Mouse (Mus musculus): ENCODE results near the gene Rpl38. TPM values are rescaled to one million over a fixed set of nuclear protein-coding genes. Genes with fewer than 3 reads are reported as not detected.
A peak's percentile ranks its signal among the peaks of the same experiment; 100 is the strongest.
"Not testable (repeated sequence)": the region's sequence is repeated elsewhere in the genome, so short reads cannot be mapped to it uniquely, and the experiment has no call there.

Rpl38 gene
- polyA plus RNA-seq, 1 experiment from 2014 or later: 1,181 TPM

- Histone ChIP-seq H3K4me2 (no peak overlapping the region), H3K9ac (no peak overlapping the region), H3K4me1 (peaks cover 69% of the 10 kb centered on the region), H3K36me3 (peaks cover 46% of the 10 kb centered on the region), H3K9me3 (replicated peaks) (no peaks in the 10 kb centered on the region), H3K27me3 (replicated peaks) (peaks cover 22% of the 10 kb centered on the region), H3K27ac (peak overlapping the region; percentile 60), H3K4me3 (no peak overlapping the region)
- ATAC-seq: no peak
- WGBS (ENCODE audit: insufficient replicate concordance): 77% methylated on average over 2 of the region's 2 CpGs
Measured at GRCm38 (mm10) chr11:114673719-114674050, 5.4 kb downstream of the Rpl38 start.

DNA sequence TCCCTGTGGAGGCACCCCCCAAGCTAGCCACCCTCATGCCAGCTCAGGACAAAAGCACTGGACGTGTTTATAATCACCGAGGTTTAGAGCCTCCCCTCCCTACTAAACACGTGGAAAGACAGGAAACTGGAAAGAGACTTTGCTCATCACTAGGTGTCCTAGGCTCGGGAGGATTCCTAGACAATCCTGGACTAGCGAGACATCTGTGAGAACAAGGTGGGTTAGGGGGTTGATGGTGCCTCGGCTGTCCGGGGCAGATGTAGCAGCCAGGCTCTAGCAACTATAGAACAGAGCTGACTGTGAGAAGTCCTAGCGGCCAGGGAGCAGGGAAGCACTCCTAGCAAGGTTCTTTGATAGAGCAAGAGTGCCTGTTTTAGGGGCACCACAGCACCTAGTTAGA is 5.9 kb downstream of the Rpl38 start:
- ATAC-seq: no peak
- peak overlapping the region; percentile 60 for H3K27ac ChIP-seq
- H3K9me3 ChIP-seq (replicated peaks): no peaks in the 10 kb centered on the region
- no peak overlapping the region for H3K9ac ChIP-seq
- no peak overlapping the region for H3K4me3 ChIP-seq
- WGBS (ENCODE audit: insufficient replicate concordance): 35% methylated on average over 8 of the region's 8 CpGs
- peaks cover 69% of the 10 kb centered on the region for H3K4me1 ChIP-seq
- H3K36me3 ChIP-seq: peaks cover 46% of the 10 kb centered on the region
- no peak overlapping the region for H3K4me2 ChIP-seq
- H3K27me3 ChIP-seq (replicated peaks): peaks cover 22% of the 10 kb centered on the region

- not testable (repeated sequence) for H3K9ac ChIP-seq; ATAC-seq; H3K9me3 ChIP-seq (replicated peaks); H3K27ac ChIP-seq
- Histone ChIP-seq H3K4me2 (peak overlapping the region; percentile 99), H3K4me3 (peak overlapping the region; percentile 64; the same call in 1 of the 2 replicates), H3K36me3 (peaks cover 43% of the 10 kb centered on the region), H3K27me3 (replicated peaks) (peaks cover 22% of the 10 kb centered on the region), H3K4me1 (peaks cover 70% of the 10 kb centered on the region)
- 85% methylated on average over 2 of the region's 3 CpGs for WGBS (ENCODE audit: insufficient replicate concordance)
Measured at GRCm38 (mm10) chr11:114674796-114675195, 6.5 kb downstream of the Rpl38 start.

- peaks cover 22% of the 10 kb centered on the region for H3K27me3 ChIP-seq (replicated peaks)
- peak; percentile 91 for ATAC-seq
- H3K9ac ChIP-seq: peak within 1 kb of the TSS; percentile 77
- peaks cover 37% of the 10 kb centered on the region for H3K36me3 ChIP-seq
- H3K4me1 ChIP-seq: peaks cover 70% of the 10 kb centered on the region
- no peaks in the 10 kb centered on the region for H3K9me3 ChIP-seq (replicated peaks)
- WGBS (ENCODE audit: insufficient replicate concordance): 2% methylated on average over 40 of the region's 40 CpGs
- peak within 1 kb of the TSS; percentile 64 for H3K4me3 ChIP-seq
- H3K27ac ChIP-seq: peak within 1 kb of the TSS; percentile 60; the same call in 1 of the 2 replicates
- peak within 1 kb of the TSS; percentile 99 for H3K4me2 ChIP-seq
Measured at GRCm38 (mm10) chr11:114675341-114675825, 7.1 kb downstream of the Rpl38 start, which contains the start of gene Ttyh2. Ttyh2 (plus strand) TSS chr11:114675431.

DNA sequence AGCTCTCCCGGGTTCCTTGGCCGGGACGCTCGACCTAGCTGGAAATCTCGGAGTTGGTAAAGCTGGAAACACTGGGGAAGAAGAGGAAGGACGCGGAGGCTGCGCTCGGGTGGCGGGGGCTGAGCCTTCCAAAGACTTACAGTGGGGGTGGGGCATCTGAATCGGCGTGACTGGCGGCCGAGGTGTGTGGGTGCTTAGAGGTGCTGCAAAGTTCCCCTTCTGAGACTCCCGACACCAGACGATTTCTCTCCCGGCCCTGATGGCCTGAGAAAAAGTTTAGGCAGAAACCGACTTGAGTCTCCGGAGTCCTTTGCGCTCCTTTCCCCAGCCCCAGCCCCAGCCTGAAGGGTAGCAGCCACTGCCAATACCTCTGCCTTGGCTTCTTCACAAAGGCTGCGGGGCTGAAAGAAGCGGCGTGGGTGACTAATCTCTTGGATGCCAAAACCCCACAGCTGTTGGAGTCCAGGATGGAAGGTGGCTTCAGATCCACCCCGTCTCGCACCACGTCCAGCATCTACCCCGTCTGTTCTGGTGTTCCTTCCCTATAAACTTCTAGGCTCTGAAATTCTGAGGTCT is 7.6 kb downstream of the Rpl38 start:
- ATAC-seq: no peak
- peaks cover 70% of the 10 kb centered on the region for H3K4me1 ChIP-seq
- H3K9me3 ChIP-seq (replicated peaks): no peaks in the 10 kb centered on the region
- H3K4me3 ChIP-seq: peak overlapping the region; percentile 64
- peak overlapping the region; percentile 77 for H3K9ac ChIP-seq
- peaks cover 32% of the 10 kb centered on the region for H3K36me3 ChIP-seq
- peaks cover 22% of the 10 kb centered on the region for H3K27me3 ChIP-seq (replicated peaks)
- peak overlapping the region; percentile 99 for H3K4me2 ChIP-seq
- peak overlapping the region; percentile 40; the same call in 1 of the 2 replicates for H3K27ac ChIP-seq
- 2% methylated on average over 27 of the region's 27 CpGs for WGBS (ENCODE audit: insufficient replicate concordance)

DNA sequence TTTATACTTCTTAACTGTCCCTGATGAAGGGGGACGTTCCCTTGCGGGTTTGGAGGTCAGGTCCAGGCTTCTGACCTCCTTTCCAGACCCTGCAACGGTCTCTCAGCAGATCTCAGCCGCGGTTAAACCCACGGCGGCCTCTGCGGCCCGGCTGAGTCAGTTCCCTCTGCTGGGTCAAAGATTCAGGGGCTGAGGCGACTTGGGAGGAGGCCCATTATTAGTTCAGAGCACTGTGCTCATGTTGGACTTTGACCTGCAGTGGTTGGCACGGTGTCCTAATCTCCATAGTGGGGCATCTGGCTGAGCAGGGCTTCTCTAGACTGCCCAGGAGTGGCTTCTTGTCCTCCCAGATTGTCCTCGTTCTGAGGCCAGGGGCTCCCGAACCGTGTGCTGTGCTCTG is 8.1 kb downstream of the Rpl38 start:
- 7% methylated on average over 14 of the region's 14 CpGs for WGBS (ENCODE audit: insufficient replicate concordance)
- ATAC-seq: no peak
- Histone ChIP-seq H3K27ac (no peak overlapping the region), H3K4me3 (peak overlapping the region; percentile 64), H3K9me3 (replicated peaks) (no peaks in the 10 kb centered on the region), H3K9ac (peak overlapping the region; percentile 77), H3K27me3 (replicated peaks) (peaks cover 22% of the 10 kb centered on the region), H3K36me3 (peaks cover 27% of the 10 kb centered on the region), H3K4me1 (peaks cover 68% of the 10 kb centered on the region), H3K4me2 (peak overlapping the region; percentile 99)

GRCm38 (mm10) chr11:114676896-114677530 is 8.7 kb downstream of the Rpl38 start:
- Histone ChIP-seq H3K9ac (no peak overlapping the region), H3K36me3 (peaks cover 21% of the 10 kb centered on the region), H3K9me3 (replicated peaks) (no peaks in the 10 kb centered on the region), H3K4me1 (peaks cover 62% of the 10 kb centered on the region), H3K27ac (no peak overlapping the region), H3K4me2 (peak overlapping the region; percentile 99), H3K27me3 (replicated peaks) (peaks cover 22% of the 10 kb centered on the region), H3K4me3 (peak overlapping the region; percentile 64)
- 46% methylated on average over 9 of the region's 9 CpGs for WGBS (ENCODE audit: insufficient replicate concordance)
- ATAC-seq: no peak

- 27% methylated on average over 8 of the region's 8 CpGs for WGBS (ENCODE audit: insufficient replicate concordance)
- H3K4me1 ChIP-seq: peaks cover 72% of the 10 kb centered on the region
- H3K4me3 ChIP-seq: no peak overlapping the region
- H3K27ac ChIP-seq: peak overlapping the region; percentile 31; the same call in 1 of the 2 replicates
- H3K36me3 ChIP-seq: no peaks in the 10 kb centered on the region
- ATAC-seq: no peak
- no peak overlapping the region for H3K9ac ChIP-seq
- peaks cover 22% of the 10 kb centered on the region for H3K27me3 ChIP-seq (replicated peaks)
- H3K4me2 ChIP-seq: no peak overlapping the region
- no peaks in the 10 kb centered on the region for H3K9me3 ChIP-seq (replicated peaks)
Measured at GRCm38 (mm10) chr11:114679582-114679981, 11.3 kb downstream of the Rpl38 start.

GRCm38 (mm10) chr11:114680291-114680690 is 12.0 kb downstream of the Rpl38 start:
- Histone ChIP-seq H3K27me3 (replicated peaks) (peaks cover 22% of the 10 kb centered on the region), H3K9ac (no peak overlapping the region), H3K36me3 (no peaks in the 10 kb centered on the region), H3K4me1 (peaks cover 75% of the 10 kb centered on the region), H3K9me3 (replicated peaks) (no peaks in the 10 kb centered on the region), H3K4me3 (no peak overlapping the region), H3K4me2 (no peak overlapping the region), H3K27ac (0 out of 2 replicates have a peak overlapping the region, but pooled peaks have one; percentile 10)
- 53% methylated on average over 10 of the region's 10 CpGs for WGBS (ENCODE audit: insufficient replicate concordance)
- ATAC-seq: no peak

DNA sequence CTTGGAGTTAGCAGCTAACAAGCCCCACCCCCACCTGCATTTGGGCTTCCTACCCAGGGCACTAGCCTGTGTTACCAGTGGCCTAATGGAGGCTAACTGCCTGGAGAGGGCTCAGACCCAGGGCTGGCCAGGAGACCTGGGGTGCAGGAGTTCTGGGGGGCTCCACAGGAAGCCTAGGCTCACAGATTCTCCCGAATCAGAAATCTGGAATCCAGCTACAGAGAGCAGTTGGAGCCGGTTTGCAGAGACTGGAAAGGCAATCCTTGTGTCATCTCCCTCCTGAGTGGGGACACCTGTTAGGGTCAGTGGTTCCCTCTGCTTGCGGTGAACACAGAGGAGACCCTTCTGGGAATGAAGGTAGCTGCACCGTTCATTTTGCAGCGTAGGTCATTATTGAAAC is 12.7 kb downstream of the Rpl38 start:
- peaks cover 72% of the 10 kb centered on the region for H3K4me1 ChIP-seq
- H3K4me3 ChIP-seq: no peak overlapping the region
- WGBS (ENCODE audit: insufficient replicate concordance): 70% methylated on average over 5 of the region's 5 CpGs
- H3K9me3 ChIP-seq (replicated peaks): no peaks in the 10 kb centered on the region
- peaks cover 15% of the 10 kb centered on the region for H3K27me3 ChIP-seq (replicated peaks)
- no peak for ATAC-seq
- H3K4me2 ChIP-seq: no peak overlapping the region
- no peak overlapping the region for H3K27ac ChIP-seq
- H3K36me3 ChIP-seq: no peaks in the 10 kb centered on the region
- H3K9ac ChIP-seq: no peak overlapping the region

GRCm38 (mm10) chr11:114682321-114682900 is 14.1 kb downstream of the Rpl38 start:
- no peak overlapping the region for H3K4me2 ChIP-seq
- H3K9me3 ChIP-seq (replicated peaks): no peaks in the 10 kb centered on the region
- peaks cover 2% of the 10 kb centered on the region; the same call in 1 of the 2 replicates for H3K27me3 ChIP-seq (replicated peaks)
- no peak for ATAC-seq
- 84% methylated on average over 13 of the region's 13 CpGs for WGBS (ENCODE audit: insufficient replicate concordance)
- peaks cover 61% of the 10 kb centered on the region for H3K4me1 ChIP-seq
- H3K27ac ChIP-seq: no peak overlapping the region
- H3K4me3 ChIP-seq: no peak overlapping the region
- H3K36me3 ChIP-seq: no peaks in the 10 kb centered on the region
- H3K9ac ChIP-seq: no peak overlapping the region

GRCm38 (mm10) chr11:114683029-114683721 is 14.9 kb downstream of the Rpl38 start:
- Histone ChIP-seq H3K27ac (no peak overlapping the region), H3K4me2 (no peak overlapping the region), H3K9ac (no peak overlapping the region), H3K36me3 (no peaks in the 10 kb centered on the region), H3K27me3 (replicated peaks) (no peaks in the 10 kb centered on the region), H3K4me3 (no peak overlapping the region), H3K4me1 (peaks cover 59% of the 10 kb centered on the region), H3K9me3 (replicated peaks) (no peaks in the 10 kb centered on the region)
- 82% methylated on average over 10 of the region's 10 CpGs for WGBS (ENCODE audit: insufficient replicate concordance)
- no peak for ATAC-seq

Measured in liver, embryonic 12.5 days (tissue).